Mouse (Mus musculus) cerebellum, adult 8-10 months (tissue): ENCODE measurements around the gene Cyfip2.
A peak's percentile ranks its signal among the peaks of the same experiment; 100 is the strongest.

Experiments used
- DNase-seq: peaks from one replicate; pipeline ENCODE4 v3.0.0; 2022

Cyfip2 gene

DNA sequence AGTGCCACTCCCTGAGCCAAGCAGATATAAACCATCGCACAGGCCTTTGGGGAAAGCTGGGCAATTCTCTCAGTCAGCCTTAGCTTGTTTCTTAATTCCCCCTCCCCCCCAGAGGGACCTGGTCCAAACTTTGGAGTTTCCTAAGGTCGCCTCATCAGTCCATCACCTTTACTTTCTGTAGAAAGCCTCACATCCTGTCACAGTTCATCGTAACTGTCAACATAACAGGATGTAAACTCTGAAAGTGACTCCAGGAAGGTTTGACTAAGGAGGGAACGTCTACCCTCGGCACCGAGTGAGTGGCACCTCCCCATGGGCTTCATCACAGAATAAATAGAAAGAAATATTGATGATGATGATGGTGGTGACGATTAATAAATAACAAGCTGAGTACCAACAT, 4.9 kb downstream of the Cyfip2 start:
- DNase-seq = no peak

DNA sequence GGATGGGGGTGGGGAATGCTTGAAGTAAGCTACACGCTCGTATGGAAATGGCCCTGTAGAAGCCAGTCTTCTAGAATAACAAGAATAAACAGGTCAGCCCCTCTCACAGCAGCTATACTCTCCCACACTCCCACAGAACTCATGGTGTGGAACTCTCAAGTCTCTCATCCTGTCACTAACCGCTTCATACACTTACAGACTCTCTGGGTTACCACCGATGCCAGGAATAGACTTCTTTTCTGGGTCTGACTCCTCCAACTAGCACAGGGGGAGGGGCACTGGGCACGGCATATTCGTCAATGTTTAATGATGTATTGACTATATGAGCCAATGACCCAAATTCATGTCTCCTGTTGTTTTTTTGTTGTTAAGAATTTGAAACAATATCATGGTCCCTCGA, 5.9 kb downstream of the Cyfip2 start:
- no peak for DNase-seq

- no peak for DNase-seq
Observed at GRCm38 (mm10) chr11:46305881-46306520, 6.7 kb downstream of the Cyfip2 start.

DNA sequence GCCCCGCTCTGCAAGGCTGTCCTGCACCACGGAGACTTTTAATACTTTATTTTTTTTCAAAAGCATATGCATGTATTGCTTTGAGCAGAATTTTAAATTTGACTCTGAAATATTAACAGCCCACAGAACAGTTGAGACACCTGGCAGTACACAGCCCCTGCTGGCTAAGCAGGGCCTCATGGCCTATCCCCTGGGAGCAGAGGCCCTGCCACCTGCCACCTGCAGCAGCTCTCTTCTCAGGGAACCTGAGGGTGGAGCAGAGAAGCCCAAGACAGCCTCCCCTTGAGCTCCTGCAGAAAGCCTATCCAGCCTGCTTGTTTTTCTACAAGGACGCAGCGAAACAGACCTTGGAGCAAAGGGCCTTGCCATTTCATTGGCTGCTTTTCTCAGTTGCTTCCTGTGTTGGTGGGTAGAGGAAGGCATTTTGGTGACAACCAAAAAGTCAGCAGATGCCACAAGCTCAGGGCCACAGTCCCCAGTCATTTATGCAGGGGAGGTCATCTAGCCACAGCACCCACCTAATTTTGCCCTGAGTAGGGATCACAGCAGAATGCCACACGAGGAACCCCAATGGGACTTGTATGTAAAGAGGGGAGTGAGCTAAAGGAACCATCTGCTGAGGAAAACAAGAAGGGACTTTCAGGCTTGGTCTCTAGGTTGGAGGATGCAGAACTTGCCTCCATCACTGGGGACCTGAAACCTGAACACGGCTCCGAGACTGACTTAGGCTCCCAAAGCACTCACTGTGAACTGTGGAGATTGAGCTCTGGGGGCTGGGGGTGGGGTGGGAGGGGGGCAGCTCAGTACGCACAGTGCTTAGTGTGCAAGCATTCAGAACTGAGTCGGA, 7.6 kb downstream of the Cyfip2 start:
- no peak for DNase-seq

DNA sequence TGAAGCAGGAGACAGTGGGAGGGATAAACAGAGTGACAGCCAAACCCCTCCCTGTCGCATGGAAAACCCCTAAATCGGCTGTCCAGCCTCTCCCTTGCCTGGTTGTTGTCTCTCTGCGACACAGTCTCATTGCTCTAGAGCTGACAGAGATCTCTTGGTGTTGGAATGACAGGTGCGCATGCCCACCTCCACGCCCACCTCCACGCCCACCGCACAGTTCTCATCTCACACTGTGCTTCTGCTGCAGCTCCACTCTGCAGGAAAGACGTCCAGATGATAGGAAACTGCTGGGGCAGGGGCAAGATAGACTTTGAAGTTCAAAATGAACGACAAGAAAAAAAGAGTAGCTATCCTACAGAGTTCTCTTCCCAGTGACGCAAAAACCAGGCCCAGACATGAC, 8.6 kb downstream of the Cyfip2 start:
- no peak for DNase-seq

DNA sequence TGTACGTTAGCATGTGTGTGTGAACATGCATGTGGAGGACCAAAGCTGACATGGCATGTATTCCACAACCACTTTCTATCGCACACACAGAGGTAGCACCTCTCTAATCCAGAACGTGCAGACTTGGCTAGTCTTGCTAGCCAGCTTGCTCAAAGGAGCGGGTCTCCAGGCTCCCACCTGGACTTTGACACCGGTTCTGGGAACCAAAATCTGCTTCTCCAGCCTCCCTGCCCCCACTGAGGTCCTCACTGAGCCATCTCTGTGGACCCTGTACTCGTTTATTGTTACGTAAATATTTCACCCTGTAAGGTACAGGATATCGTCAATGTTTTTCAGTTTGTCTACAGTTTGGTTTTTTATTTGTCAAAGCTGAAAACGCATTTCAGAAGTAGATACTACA, 10.2 kb downstream of the Cyfip2 start:
- DNase-seq = no peak

GRCm38 (mm10) chr11:46301579-46302248, 10.9 kb downstream of the Cyfip2 start:
- no peak for DNase-seq

DNA sequence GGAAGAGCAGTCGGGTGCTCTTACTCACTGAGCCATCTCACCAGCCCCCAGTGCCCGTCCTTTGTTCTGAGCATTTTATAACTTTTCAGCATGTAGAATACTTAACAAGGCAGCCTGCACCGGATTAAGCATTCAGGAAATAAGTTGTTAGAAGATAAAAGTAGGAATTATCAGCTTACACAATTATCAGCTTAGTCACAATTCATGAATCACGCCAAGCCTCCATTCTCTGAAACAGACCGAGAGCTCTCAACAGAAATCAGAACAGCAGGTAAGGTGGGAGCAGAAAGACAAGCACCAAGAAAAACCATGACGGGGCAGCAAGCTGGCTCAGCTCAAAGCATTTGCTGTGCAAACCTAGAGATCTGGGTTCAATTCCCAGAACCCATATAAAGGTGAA, 12.8 kb downstream of the Cyfip2 start:
- no peak for DNase-seq

GRCm38 (mm10) chr11:46298889-46299785, 13.5 kb downstream of the Cyfip2 start:
- DNase-seq = peak; percentile 83

- DNase-seq = no peak
Observed at GRCm38 (mm10) chr11:46294390-46294789, 18.3 kb downstream of the Cyfip2 start.

DNA sequence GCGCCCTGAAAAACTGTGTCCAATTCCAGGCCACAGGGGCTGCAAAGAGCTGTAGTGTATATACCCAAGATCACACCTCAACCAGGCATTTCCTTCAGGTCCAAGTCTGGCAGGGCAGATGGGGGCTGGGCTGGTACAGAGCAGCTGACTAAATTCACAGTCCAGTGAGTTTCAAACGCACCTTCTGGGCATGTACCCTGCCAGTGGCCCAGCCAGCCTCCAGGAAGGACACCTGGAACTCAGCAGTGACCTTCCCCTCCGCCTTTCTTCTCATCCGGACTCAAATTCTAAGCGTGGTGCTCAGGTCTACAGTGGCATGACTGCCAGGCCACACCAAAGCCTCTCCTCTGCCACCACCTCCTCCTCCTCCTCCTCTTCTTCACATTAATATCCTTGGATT, 19.2 kb downstream of the Cyfip2 start:
- DNase-seq = peak; percentile 74

DNA sequence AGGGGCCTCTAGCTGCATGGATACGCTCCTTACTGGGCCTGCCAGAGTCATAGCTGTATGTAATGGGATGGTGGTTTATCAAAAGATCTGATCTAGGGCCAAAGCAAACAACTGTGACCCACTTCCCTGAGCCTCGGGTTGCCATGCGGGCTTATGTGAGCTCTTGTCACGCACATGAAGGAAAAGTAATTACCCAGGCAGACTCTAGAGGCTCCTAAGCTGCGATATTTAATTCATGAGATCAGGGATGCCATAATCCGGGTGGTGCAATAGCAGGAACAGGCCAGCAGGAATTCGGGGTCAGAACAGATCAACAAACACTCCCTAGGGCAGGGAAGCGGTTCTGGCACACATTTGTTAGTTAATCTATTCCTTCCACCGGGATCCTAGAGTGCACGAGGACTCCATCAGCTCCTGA, 21.7 kb downstream of the Cyfip2 start:
- no peak for DNase-seq

GRCm38 (mm10) chr11:46289561-46289960, 23.1 kb downstream of the Cyfip2 start:
- DNase-seq = no peak

GRCm38 (mm10) chr11:46289022-46289421, 23.6 kb downstream of the Cyfip2 start:
- no peak for DNase-seq

- no peak for DNase-seq
Observed at GRCm38 (mm10) chr11:46288091-46288490, 24.6 kb downstream of the Cyfip2 start.

- no peak for DNase-seq
Observed at GRCm38 (mm10) chr11:46286803-46287202, 25.9 kb downstream of the Cyfip2 start.

DNA sequence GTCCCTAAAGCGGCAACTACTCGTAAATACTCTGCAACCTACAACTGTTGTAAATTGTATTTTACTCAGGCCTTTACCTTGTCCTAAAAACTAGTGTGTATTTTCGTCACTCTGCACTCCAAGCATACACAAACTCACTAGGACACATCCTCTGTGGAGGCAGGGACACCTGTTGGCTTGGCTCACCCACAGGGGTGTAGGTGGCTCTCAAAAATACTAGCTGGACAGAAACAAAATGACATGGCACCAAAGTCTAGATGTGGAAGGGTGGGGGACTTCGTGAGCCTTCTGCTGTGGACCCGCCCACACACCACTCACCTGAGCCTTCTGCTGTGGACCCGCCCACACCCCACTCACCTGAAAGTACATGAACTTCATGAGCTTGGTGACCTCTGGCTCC, 28.9 kb downstream of the Cyfip2 start:
- no peak for DNase-seq

DNA sequence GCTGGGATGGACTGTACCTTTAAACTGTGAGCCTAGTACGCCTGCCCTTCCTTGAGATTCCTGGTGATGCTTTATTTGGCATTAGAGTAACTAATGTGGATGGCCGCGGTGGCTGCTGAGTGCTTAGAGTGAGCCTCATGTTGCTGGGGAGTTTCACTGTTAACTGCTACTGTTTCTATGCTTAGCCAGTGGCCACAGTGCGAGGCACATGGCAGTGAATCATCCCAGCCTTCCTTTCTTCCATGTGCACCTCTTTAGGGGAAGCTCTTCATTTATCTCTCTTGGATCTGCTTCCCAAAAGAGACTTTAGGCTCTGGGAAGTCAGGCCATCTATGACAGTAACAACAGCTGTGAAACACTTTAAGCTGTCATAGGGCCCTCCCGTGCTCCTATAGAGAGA, 30.0 kb downstream of the Cyfip2 start:
- no peak for DNase-seq

DNA sequence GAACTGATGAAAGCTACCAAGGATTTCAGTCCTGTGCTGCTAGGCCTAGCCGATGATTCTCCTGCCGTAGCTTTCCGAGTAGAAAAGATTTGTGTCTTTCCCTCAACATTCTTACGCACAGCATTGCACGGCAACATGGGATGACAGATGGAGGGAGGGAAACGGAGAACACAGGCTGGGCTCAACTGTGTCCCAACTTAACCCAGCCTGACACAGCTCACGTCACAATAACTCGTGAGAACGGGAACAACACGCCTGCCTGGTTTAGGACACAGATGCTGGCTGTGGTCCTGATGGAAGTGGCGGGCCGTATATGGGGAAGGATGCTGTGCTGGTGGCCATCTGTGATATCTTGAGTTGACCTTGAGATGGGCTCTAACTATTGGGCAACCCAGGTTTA, 34.0 kb downstream of the Cyfip2 start:
- DNase-seq = no peak

- DNase-seq = no peak
Observed at GRCm38 (mm10) chr11:46278140-46278539, 34.5 kb downstream of the Cyfip2 start.

- no peak for DNase-seq
Observed at GRCm38 (mm10) chr11:46276778-46277177, 35.9 kb downstream of the Cyfip2 start.

- DNase-seq = no peak
Observed at GRCm38 (mm10) chr11:46276168-46276567, 36.5 kb downstream of the Cyfip2 start.

DNA sequence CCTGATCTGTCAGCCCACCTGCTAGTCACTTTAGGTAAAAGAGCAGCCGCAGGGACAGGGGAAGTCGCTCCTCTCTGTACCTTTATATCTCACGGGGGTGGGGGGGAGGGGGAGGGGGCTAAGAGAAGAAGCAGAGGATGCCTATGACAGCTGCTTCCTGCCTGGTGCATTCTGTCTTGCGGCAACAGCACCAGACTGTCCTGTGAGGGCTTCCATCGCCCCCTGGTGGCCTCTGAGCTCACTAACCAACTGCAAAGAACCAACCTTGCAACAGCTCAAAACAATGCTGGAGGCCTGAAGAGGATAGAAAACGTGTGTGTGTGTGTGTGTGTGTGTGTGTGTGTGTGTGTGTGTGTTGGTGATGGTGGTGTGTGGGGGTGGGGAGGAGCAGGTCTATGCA, 37.4 kb downstream of the Cyfip2 start:
- peak; percentile 77 for DNase-seq
